Mouse (Mus musculus): ENCODE data around the gene Spata31d1c.

Gene Spata31d1c

DNA sequence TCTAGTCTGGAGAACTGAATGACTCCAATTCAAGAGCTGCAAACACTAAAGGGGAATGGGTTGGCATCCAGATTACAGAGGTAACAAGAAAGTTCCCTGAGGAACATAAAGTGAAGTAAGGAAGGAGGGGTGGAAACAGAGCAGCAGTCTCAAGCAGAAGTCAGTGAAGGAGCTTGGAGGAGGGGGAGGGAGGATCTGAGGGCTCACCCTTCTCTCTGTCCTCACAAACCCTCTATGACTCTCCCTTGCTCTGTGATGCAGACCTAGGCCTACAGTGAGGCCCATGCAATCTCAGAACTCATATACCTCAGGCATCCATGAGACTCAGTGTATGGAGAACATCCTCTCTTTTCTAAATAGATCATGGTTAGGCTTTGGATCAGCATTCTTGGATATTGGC lies at the start of gene Spata31d1c:
Gene Spata31d1c (plus strand): TSS at position 301 of the 400 bp plus-strand sequence.
- no peak for DNase-seq (ENCODE audit: low read depth, low spot score)

DNA sequence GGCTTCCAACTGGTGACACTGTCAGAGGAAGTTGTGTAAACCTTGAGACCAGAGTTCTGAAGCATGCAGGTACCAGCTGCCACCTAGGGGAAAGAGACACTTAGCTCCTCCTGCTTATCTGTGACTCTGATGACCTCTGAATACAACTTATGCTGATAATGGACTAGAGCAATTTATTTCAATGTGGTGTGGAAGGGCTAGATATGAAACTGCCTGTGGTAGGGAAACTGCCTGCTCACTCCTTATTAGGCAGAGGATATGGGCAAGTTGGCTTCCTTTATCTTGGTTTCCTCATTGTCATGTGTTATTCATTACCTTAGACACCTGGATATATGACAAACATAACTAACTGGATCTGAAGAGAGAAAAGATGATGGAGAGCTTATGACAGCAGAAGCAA lies 44.0 kb upstream of the Spata31d1c start:
- DNase-seq (ENCODE audit: low read depth, low spot score), result no peak

DNA sequence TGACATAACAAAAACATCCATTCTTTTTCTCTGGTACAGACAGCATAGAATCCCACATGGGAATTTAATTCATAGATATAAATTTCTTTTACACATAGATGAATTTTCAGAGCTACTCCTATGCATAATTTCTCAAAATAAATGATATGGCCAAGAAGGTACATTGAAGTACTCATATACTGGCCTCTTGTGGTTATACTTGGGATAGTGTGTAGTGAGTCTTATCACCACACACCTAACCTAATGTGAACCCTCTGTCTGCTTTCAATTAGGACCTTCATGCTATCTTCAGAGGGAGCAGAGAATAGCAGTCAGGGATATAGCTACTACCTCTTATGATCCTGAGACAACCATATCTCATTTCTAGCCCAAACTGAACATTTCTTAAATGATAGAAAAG lies 27.4 kb upstream of the Spata31d1c start:
- DNase-seq (ENCODE audit: low read depth, low spot score), result no peak

DNA sequence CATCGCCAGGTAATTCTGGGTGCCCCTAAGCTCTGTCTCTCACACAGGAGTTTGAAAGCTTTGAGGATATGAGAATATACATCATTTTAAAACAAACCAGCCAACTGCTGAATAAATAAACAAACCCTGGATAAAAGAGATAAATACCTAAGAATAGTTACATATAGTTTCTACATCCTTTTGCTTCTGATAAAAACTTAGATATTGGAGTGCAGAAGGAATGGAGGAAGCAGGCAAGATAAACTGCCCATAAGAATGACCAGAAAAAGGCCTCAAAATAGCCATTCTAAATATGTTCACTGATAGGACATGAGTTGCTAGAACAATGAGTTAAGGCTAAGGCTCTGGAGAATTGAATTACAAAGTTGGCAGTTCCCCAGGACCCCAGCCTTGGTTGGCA lies 26.1 kb upstream of the Spata31d1c start:
- DNase-seq (ENCODE audit: low read depth, low spot score), result no peak

DNA sequence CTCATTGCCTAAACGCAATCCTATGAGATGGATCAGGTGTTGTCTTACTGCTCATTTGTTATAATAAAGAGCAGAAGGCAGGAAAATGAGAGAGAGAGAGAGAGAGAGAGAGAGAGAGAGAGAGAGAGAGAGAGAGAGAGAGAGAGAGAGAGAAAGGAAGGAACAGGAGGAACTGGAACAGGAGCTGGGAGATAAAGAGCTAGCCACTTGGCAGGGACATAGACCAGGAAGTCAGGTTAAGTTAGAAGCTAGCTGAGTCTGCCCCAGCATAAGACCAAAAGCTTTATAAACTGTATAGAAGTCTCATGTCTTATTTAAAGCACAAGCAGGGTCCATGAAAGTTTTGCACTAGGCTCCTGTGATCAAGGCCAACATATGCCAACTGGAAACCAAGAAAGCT lies 24.9 kb upstream of the Spata31d1c start:
- DNase-seq (ENCODE audit: low read depth, low spot score), result no peak

DNA sequence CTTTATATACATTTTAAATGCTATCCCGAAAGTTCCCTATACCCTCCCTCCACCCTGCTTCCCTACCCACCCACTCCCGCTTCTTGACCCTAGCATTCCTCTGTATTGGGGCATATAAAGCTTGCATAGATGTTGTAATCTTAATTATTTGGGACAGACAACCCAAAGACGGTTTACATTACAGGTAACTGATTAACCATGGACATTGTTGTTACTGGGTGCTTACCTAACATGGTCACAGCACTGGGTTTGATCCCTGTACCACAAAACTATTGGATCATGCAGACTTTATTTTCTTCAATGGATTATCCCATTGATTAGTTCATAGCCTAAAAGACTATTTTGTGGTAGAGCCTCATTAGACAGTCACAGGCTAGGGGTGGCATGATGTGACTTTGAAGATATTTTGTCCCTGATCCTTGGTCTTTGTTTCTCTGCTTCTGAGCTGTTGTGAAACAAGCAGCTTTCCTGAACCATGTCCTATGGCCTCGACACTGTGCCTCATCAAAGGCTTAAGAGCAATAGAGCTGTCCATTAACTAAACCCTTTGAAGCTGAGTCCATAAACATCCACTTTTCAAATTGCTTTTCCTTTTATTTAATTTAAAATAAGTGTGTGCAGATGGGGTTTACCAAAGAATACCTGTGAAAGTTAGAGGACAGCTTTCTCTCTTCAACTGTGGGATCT lies 21.7 kb upstream of the Spata31d1c start:
- no peak for DNase-seq (ENCODE audit: low read depth, low spot score)

DNA sequence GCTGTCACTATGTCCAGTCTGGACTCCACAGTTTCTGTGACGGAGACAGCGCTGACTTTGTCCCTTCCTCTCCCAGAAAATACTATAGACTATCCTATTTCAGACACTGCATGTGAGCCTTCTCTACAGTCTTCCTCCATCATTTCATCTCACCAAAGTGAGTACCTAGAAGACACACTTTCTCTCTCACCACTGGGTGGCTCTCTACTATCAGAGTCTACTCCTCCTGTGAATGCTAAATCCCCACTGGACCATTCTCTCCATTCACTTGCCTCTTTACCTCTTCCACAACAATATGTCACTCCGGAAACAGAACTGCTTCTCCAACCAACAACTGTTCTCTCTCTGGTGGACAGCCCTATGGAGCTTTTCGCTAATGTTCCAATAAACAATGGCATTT lies 2.2 kb downstream of the Spata31d1c start:
- DNase-seq (ENCODE audit: low read depth, low spot score), result no peak

DNA sequence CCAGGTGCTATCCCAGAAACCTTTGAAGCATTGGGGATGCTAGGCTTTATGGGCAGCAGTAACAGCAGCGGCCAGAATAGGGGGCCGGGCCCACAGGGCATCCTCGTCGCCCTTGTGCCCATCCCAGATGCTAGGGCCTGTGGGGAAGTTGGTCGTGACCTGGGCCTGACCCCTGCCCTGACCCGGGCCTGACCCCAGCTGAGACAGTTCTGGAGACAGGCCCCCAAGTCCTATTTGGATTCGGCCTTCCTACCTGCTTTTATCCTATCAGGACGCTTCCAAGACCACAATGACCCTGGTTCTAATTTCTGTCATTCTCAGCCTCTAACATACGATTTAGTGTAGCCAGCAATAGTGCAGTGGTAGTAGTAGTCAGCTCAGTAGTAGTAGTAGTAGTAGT lies 19.8 kb downstream of the Spata31d1c start, which contains the start of gene Prss47:
Gene Prss47 (minus strand): TSS at position 101 of the 400 bp plus-strand sequence.
- DNase-seq (ENCODE audit: low read depth, low spot score), result no peak

DNA sequence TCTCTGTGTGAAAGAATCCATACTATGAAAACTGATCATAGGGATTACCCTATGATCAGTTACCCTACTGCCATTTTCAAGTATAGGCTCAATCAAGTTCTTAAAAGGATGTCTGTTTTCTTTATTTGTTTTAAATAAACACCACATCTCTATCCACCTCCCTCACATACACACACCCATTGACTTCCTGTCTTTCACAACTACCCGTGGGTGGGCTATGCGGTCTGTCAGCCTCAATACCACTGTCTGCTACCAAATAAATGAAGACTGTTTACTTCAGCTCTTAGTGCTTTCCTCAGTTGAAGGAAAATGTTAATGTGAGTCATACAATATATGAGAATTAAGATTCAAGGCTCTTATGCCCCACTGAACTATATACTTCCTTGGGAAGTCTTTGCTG lies 37.1 kb downstream of the Spata31d1c start:
- DNase-seq (ENCODE audit: low read depth, low spot score), result no peak

All from brain, embryonic 18.5 days (tissue).